Mouse (Mus musculus) skeletal muscle tissue, adult 2 months (tissue): ENCODE results near the gene Gm12184.
"Not testable (repeated sequence)": the region's sequence is repeated elsewhere in the genome, so short reads cannot be mapped to it uniquely, and the experiment has no call there.

Experiments used
- DNase-seq: peaks from one replicate; pipeline ENCODE4 v3.0.0-alpha.2; 2012; ENCODE audit warnings: low read depth, low spot score

Gm12184 gene

DNA sequence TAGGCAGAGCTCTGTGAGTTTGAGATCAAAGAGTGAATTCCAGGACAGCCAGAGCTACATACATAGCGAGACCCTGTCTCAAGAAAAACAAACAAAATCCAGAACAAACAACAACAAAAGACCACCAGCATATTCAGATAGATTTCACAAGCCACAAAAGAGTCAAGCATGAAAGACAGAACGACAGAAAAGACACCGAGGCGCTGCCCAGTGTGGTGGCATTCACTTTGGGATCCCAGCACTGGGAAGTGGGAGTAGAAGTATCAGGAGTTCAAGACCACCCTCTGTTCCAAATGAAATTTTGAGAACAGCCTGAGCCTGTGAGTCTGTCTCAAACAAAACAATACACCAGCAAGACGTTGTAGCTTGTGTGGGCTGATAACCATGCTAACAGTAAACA, 20.4 kb upstream of the Gm12184 start:
- DNase-seq = no peak

DNA sequence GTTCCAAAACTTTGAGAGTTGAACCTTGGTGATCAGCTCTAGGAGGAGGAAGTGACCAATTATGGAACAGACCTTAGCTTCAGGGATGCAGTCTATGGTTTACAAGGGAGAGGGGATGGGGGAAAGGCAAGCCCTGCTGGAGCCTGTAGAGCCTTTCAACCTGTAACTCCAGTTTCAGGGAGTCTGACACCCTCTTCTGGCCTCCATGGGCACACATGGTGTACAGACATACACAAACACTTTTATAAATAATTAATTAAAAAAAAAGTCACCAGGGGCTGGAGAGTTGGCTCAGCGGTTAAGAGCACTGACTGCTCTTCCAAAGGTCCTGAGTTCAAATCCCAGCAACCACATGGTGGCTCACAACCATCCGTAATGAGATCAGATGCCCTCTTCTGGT, 19.9 kb upstream of the Gm12184 start:
- not testable (repeated sequence) for DNase-seq

DNA sequence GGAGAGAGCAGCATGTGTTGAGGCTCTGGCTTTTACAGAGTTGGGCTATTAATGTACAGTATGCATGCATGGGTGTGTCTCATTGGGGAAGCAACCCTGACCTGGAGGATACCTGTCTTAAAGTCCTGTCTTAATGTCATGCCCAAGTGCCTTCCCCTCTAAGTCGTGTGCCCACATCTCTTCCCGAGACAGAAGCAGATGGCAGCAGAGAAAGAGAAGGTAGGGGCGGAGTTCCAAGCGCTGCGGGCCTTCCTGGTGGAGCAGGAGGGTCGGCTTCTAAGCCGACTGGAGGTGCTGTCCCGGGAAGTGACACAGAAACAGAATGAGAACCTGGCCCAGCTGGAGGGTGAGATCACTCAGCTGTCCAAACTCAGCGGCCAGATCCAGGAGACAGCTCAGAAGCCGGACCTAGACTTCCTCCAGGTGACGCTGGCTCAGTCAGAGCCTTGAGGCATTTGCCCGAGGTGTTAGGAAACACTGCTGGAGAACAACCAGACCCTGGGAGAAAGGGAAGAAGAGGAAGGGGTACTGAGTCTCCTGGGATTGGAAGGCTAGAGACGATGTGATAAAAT, 18.9 kb upstream of the Gm12184 start:
- no peak for DNase-seq

DNA sequence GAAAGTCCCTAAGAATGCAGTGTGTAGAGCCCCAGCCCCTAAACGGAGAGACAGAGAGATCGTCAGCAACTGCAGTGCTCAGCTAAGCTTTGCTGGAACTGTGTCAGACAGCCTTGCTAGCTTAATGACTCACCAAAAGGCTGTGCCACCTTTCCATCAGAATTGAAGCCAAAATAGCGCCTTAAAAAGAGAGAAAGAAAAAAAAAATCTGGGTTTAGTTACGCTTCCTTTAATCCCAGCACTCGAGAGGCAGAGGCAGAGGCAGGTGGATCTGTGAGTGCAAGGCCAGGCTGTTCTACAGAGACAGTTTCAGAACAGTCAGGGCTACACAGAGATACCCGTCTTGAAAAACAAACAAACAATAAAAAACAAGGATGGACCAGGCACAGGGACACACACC, 17.9 kb upstream of the Gm12184 start:
- peak; percentile 42 for DNase-seq

DNA sequence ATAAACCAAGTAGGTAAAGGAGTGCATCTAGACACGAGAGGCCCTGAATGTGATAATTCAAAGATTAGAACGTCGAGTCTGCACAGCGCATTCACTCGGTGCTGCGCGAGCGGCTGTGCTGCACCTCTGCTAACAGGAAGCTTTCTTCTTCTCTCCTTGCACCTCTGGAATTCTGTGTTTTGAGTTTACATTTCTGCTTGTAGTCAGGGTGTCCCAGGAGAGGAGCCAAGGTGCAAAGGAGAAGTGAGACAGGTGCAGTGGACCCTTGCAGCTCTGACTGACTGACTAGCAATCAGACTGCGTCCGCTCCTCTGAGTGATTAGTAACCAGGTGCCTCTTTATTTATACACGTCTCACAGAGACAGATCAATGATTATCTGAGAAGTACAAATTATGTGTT, 16.7 kb upstream of the Gm12184 start:
- DNase-seq = no peak

DNA sequence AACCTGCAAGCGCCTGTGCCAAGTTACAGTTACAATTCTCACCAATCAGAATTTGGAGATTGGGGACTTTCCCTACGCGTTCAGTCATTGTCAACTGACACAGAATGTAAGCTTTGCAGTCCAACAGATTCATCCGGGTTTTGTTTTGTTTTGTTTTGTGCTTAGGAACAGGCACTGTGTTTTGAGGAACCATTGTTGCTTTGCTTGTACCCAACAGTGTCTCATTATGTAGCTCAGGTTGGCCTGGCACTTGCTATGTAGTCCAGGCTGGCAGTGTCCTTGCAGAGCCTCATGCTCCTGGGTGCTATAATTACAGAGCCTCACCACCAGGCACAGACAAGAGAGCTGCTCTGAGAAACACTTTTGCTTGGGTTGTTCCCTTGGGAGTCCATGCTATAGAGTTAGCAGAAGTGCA, 15.9 kb upstream of the Gm12184 start:
- DNase-seq = no peak

DNA sequence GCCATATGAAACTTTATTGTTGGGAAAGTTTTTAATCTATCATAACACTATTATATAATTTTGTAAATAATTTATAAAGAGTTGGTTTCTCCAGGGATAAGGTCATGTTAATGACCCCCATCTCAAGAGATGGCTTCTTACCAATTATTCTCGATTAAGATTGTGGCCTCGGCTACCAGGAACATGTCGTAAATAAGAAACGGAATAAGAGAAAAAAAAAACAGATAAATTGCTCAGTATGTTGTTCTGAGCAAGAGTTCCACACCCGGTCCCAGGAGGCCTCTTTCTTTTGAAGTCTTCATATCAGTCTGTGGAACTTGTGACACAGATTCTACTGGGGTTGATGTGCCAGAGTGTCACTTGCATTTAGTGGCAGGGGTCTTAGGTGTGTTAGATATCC, 14.8 kb upstream of the Gm12184 start:
- no peak for DNase-seq

DNA sequence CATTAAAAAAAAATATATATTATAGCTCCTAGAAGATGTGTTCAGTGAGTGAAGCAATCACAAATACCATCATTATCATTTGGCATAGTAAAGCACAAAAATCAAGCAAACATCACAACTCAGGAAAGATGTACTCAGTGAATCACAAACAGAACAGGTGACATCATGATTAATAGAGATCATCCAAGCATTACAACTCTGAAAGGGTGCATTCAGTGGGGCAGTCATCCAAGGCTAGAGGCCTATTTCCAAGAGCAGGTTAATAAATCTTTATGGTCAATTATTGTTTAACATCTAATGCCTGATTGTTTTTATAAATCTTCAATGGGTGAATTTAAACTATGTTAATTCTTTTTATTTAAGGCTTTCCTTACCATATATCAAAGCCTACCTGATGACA, 14.3 kb upstream of the Gm12184 start:
- no peak for DNase-seq

DNA sequence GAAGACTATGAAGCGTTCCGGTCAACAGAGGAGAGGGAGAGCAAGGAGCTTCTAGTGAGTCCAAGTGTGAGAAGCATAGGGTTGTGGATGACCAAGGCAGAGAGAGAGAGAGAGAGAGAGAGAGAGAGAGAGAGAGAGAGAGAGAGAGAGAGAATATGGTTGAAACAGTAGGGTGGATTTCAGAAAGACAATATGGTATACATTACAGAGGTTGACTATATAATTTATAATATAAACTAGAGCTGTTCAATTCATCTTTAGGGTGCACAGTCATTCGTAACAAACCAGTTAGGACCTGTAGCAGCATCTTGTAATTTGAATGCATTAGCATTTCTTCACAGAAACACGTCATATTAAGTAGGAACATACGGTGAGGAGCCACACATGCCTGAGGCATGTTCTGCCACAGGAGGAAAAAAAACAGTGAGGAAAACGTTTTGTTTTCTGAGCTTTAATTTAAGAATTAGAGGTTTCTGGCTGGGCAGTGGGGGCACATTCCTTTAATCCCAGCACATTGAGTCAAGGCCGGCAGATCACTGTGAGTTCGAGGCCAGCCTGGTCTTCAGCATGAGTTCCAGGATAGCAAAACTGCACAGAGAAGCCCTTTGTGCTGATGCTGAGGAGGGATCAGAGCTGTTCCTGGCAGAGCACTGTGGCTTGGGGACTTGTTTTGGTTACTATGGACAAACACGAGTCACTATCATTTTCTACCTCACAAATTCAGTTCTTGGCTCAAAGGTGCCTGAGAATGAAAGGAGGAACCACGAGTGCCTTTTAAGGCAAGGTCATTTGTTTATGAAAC, 12.6 kb upstream of the Gm12184 start:
- DNase-seq = no peak

DNA sequence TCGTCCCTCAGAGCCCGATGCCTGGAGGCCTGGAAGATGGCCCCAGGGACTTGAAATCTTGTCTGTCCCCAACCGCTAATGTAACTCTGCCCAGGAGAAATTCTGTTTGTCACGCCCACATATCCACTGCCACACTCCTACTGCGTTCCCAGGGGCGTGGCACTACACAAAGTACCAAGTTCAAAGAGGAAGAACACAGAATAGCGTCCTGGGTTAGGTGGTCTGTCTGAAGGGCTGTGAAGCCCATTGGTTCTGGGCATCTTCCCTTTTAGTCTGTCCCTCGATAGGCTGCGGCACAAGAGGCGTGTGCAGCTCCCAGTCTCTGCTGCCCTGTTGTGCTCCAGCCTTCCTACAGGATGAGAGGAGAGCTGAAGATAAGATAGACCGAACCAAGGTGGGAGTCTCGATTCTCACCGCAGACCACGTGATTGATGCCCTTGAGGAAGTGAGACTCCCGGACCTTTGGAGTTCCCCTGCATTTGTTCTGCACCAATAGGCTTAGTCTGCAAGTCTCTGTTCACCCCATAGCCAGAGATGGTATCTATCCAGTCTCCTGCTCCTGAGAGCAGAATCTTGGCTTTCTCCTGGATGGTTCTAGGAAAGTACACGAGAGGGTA, 11.8 kb upstream of the Gm12184 start:
- no peak for DNase-seq

DNA sequence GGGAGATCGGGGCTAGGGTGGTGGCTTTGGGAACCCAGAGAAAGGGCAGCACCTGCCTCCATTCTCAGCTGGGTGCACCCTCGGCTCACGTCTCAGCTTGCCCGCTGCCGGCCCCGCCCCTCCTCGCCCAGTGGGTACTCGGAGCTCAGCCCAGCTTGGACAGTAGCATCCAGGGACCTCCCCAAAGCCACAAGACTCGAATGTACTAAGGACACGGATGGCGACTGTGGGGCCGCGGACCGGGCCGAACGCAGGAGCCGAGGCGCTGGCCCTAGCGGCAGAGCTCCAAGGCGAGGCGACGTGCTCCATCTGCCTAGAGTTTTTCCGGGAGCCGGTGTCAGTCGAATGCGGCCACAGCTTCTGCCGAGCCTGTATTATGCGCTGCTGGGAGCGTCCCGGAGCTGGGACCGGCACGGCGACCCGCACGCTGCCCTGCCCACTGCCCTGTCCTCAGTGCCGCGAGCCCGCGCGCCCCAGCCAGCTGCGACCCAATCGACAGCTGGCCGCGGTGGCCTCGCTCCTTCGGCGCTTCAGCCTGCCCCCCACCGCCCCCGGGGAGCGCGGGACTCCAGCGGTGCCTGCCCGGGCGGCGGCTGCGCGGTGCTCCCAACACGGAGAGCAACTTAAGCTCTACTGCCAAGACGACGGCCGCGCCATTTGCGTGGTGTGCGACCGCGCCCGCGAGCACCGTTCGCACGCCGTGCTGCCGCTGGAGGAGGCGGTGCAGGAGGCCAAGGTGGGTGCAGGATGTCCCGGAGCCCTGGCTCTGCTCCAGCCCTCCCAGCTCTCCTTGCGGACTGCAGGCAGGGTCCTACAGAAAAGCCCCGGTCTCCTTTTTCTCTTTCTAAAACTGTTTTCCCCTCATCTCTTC, 11.1 kb upstream of the Gm12184 start:
- peak; percentile 68 for DNase-seq

DNA sequence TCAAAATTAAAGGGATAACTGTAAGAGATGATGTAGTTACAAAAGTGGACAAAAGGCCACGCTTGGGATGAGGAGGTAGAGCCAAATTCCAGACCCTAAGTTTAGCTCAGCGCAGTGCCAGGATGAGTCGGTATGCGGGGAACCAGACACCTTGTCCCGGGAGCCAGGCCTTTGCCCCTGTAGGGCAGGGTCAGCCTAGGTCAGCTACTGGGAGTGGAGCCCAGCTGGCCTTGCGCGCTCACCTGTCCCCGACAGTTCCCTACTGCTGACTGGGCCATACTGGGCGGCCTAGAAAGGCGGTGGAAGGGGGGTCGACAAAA, 10.5 kb upstream of the Gm12184 start:
- peak; percentile 93 for DNase-seq

DNA sequence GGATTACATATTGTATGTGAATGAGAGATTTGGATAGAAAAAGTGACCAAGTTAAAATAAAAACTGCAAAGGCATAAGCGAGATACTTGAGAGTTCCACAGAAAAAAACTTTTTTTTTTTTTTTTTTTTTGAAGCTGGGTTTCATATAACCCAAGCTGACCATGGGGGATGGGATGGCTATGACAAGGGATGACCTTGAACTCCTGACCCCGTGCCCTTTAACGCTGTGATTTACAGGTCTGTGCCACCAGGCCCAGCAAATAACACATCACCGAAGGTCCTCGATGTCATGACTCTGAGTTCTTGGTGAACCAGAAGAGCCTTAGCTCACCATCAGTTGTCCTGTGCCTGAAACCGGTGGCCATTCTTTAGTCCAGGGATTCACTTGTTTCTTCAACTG, 9.5 kb upstream of the Gm12184 start:
- DNase-seq = no peak

DNA sequence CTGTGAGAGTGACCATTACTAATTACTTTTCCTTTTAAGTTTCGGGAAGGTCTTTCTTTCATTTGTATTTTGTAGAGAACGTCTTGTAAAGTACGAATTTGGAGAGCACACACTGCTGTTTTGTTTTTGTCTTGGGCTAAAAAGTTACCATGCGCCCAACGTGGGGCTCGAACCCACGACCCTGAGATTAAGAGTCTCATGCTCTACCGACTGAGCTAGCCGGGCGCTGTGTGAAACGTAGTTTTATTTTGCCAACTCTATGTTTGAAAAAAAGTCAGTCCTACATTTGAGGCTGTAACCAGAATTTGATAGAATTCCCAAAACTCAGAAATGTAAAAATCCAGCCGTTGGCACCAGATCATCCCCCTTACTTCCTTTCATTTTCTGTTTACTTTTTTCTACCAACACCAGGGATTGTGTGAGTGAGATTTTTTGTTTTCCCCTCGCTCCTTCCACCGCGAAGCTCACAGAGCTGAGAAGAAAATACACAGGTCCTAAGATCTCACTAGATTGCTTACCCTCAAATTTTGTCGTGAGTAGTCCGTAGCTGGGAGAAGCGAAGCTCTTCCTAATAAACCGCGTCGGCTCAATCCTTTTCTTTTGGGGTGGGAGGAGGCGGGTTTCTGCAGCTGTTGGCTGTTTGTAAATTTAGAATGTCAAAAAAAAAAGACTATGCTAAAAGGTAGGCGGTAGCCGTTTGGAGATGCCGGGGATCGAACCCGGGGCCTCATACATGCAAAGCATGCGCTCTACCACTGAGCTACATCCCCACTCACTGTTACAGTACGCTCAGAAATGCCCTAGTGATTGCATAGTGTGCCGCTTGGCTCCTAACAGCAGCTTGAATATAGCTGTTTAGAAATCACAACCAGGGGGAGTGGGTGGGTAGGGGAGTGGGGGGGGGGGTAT, 7.5 kb upstream of the Gm12184 start:
- DNase-seq = peak; percentile 95

DNA sequence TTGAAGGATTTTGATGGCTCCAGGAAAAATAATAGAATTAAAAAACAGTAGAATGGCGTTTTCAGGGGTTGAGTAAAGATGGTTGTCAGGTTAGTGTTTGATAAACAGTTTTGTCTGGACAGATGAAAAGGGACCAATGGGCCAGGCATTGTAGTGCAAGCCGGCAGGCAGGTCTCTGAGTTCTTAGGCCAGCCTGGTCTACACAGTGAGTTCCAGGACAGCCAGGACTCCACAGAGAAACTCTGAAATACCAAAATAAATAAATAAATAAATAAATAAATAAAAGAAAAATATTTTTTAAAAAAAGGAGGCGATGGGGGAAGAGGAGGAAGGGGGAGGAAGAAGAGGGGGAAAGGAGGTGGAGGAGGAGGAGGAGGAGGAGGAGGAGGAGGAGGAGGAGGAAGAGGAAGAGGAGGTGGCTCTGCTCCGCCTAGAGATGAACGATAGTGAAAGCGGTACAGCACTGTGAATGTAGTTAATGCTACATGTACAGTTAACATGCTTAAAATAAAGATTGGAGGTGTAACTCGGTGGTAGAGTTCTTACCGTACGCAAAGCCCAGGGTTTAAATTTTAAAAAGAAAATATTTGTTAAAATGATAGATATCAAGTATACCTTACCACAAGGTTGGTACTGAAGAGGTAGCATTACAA, 6.7 kb upstream of the Gm12184 start:
- DNase-seq = no peak

DNA sequence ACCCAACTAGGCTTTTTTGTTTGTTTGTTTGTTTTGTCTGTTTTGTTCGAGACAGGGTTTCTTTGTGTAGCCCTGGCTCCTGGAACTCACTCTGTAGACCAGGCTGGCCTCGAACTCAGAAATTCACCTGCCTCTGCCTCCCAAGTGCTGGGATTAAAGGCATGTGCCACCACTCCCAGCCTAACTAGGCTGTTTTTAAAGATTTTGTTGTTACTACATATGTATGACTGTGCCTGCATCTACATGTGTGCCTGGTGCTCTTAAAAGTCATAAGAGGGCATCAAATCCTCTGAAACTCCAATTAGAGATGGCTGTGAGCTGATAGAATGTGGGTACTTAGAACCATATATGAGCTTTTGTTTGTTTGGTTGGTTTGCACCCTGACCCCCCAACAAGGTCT, 4.8 kb upstream of the Gm12184 start:
- DNase-seq = no peak

DNA sequence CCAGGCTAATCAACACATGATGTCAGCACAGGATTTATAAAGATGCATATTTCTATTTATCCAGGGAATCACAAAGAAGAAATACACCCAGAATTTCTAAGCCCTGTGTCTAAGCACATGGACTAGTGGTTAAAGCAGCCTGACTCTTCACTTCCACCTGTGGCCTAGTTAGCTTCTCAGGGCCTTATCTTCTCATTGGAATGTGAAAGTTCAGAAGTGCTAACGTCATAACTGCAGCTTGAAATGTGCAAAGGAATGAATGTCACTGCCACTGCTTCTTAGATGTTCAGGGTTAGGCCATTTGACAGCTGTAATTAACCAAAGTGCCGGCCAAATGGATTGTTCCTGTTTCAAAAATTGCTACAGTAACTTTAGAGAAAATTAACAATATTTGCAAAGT, 3.8 kb upstream of the Gm12184 start:
- DNase-seq = no peak

DNA sequence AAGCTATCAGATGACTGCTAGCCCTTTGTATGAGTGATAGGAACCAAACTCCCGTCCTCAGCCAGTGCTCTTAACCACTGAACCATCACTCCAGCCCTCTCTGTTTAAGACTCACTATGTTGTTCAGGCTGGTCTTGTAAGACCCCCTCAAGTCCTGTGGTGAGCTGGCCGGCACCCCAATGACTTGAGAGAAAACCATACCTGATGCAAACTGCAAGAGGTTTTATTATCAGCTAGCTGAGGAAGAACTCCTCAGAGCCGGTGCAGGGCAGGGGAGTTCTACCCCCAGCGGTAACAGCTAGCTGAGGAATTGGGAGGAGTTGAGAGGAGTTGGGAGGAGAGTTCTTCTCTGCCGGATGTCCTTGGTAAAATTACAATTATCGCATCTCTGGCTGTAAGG, 1.5 kb upstream of the Gm12184 start:
- no peak for DNase-seq

DNA sequence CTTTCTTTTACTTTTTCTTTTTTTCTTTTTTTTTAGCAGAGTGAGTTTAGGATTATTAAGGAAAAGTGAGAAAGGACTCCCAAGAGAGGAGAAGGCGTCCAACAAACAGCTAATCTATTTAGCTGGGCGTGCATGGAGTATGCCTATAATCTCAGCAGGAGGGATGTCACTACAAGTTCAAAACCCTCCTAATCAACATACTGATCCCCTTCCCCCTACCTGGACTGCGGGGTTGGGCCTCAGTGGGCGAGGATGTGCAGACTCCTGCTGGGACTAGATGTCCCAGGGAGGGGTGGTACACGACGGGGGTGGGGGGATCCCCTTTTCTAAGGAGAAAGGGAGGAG, 269 bp upstream of the Gm12184 start:
- DNase-seq = no peak

DNA sequence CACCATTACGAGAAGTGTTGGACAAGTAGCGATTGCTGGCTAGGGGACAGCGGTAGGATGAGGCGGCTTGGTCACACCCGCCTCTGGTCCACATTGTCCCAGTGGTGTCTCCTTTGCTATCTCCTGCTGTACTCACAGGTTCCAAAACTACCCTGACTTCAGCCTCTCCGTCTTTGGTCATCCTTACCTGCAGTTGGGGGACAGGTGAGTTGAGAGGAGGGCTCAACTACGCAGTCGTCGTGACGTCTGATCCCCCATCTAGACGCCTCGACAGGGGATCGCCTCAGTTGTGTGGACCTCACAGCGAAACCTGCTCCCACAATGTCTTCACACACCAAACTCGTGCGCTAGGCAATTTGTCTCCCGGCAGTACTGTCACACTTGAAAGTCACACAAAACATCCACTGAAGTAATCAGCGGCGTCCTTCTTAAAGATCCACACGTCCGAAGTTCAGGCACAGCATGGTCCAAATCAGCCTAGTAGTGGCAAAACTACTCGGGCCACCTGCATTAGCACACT, 2.1 kb downstream of the Gm12184 start:
- DNase-seq = no peak

DNA sequence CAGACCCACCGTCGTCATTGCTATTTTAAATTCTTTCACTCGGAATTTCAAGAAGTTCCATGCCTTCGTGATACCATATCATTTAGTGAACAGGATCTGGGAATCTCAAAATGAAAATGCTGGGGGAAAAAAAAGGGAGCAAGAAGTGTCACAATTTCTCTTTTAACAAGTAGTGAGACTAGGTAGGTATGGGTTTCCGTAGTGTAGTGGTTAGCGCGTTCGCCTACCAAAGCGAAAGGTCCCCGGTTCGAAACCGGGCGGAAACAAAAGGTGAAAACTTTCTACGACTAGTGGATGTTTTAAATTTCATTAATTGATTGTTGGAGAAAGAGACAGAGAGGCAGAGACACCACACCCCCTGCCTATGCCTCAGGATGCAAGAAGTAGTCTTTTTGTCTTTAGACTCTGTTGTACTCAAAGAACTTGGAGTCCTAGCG, 2.9 kb downstream of the Gm12184 start:
- no peak for DNase-seq
